Mouse (Mus musculus): ENCODE measurements around the gene Gng10.

GRCm38 (mm10) chr4:59000614-59001013 lies 34.3 kb upstream of the Gng10 start:
- TF ChIP-seq GATA1 (IDR thresholded peaks at IDR 0.05; ENCODE audit: low read length) (no peak), TAL1 (IDR thresholded peaks at IDR 0.05; ENCODE audit: low read length) (no peak)

Measured in erythroblast, embryonic 14.5 days (primary cell).